Comparison of ENCODE assay signal across 10 mouse cellular contexts in genomic region chr12:109948434-109948984, GRCm38 (mm10).
DNase-seq lines count a peak whose midpoint lies in the region; ATAC-seq lines count a peak whose summit lies in the region.
"Had no signal": no experiment of that assay in that cellular context is flagged by ENCODE, and none has a peak within 500 bp of the region (broad histone marks: within the 10 kb centered on the region; RNA-seq: fewer than 3 reads in every experiment).

No protein-coding gene starts in this region.

- no peak overlapping the region for H3K4me3 ChIP-seq in heart, embryonic 10.5 days
- no peak overlapping the region for H3K4me3 ChIP-seq in hindbrain, embryonic 13.5 days
- H3K4me3 ChIP-seq in midbrain, embryonic 14.5 days (replicated peaks; ENCODE audit: low read depth, low read length), result no peak overlapping the region
- H3K4me3 ChIP-seq: myocyte had no signal

- peak overlapping the region; percentile 56 for H3K27ac ChIP-seq in heart, embryonic 10.5 days
- peak overlapping the region; percentile 71 for H3K27ac ChIP-seq in hindbrain, embryonic 13.5 days
- peak overlapping the region; percentile 74 for H3K27ac ChIP-seq in midbrain, embryonic 14.5 days (replicated peaks; ENCODE audit: low read depth, low read length)

- H3K4me1 ChIP-seq in heart, embryonic 10.5 days, result peaks cover 45% of the 10 kb centered on the region
- peaks cover 34% of the 10 kb centered on the region for H3K4me1 ChIP-seq in hindbrain, embryonic 13.5 days (replicated peaks)
- peaks cover 15% of the 10 kb centered on the region for H3K4me1 ChIP-seq in midbrain, embryonic 14.5 days (ENCODE audit: control insufficient read depth, insufficient read depth, low read length)

- no peak overlapping the region for H3K4me2 ChIP-seq in hindbrain, embryonic 13.5 days
- H3K4me2 ChIP-seq in midbrain, embryonic 14.5 days (ENCODE audit: low read length), result no peak overlapping the region

- H3K36me3 ChIP-seq in heart, embryonic 10.5 days, result no peaks in the 10 kb centered on the region
- H3K36me3 ChIP-seq in hindbrain, embryonic 13.5 days, result no peaks in the 10 kb centered on the region
- H3K36me3 ChIP-seq in midbrain, embryonic 14.5 days (ENCODE audit: control insufficient read depth, insufficient read depth, low read length), result no peaks in the 10 kb centered on the region

- H3K9me3 ChIP-seq in heart, embryonic 10.5 days, result no peaks in the 10 kb centered on the region
- H3K9me3 ChIP-seq in hindbrain, embryonic 13.5 days, result no peaks in the 10 kb centered on the region
- H3K9me3 ChIP-seq in midbrain, embryonic 14.5 days (ENCODE audit: control insufficient read depth, low read length), result no peaks in the 10 kb centered on the region

- DNase-seq in heart, embryonic 10.5 days (ENCODE audit: low spot score), result no peak
- no peak for DNase-seq in heart, adult 8-10 months (ENCODE audit: low spot score)
- peak; percentile 75 for DNase-seq in embryo, embryonic 9.5 days (ENCODE audit: extremely low spot score)
- DNase-seq in midbrain, embryonic 14.5 days, result peak; percentile 70
- no peak for DNase-seq in heart, postnatal 36 days
- no peak for DNase-seq in adrenal gland, postnatal 25 days
- no peak for DNase-seq in heart, postnatal 14 days
- DNase-seq: kidney, adult 2 months had no signal

- ATAC-seq in hindbrain, embryonic 13.5 days (ENCODE audit: low FRiP score), result peak; percentile 72
- ATAC-seq in midbrain, embryonic 14.5 days (ENCODE audit: low FRiP score, low TSS enrichment), result peak; percentile 84

- peaks cover 33% of the 10 kb centered on the region for H3K27me3 ChIP-seq in heart, embryonic 10.5 days (ENCODE audit: insufficient read depth, poor library complexity, severe bottlenecking)
- peaks cover 16% of the 10 kb centered on the region for H3K27me3 ChIP-seq in hindbrain, embryonic 13.5 days
- H3K27me3 ChIP-seq in midbrain, embryonic 14.5 days (ENCODE audit: control insufficient read depth, insufficient read depth, low read length), result no peaks in the 10 kb centered on the region

- no peak overlapping the region for H3K9ac ChIP-seq in hindbrain, embryonic 13.5 days
- no peak overlapping the region for H3K9ac ChIP-seq in midbrain, embryonic 14.5 days (replicated peaks; ENCODE audit: low read length)

- intact Hi-C loops in heart, postnatal 36 days (cut with DNase I), result no loop called here
- intact Hi-C loops in heart, postnatal 14 days (cut with DNase I), result no loop called here

- WGBS in heart, embryonic 10.5 days, result 33% methylated on average over 16 of the region's 16 CpGs
- WGBS in hindbrain, embryonic 13.5 days, result 11% methylated on average over 16 of the region's 16 CpGs
- 5% methylated on average over 16 of the region's 16 CpGs for WGBS in midbrain, embryonic 14.5 days

Comparison
In these comparisons a context has a peak if more than half of its experiments do, and no peak if none do; other contexts are left out.
1. DNase-seq: peak in embryo, embryonic 9.5 days (single experiment) and midbrain, embryonic 14.5 days (single experiment); none in heart, embryonic 10.5 days (single experiment), heart, adult 8-10 months (single experiment), heart, postnatal 36 days (0 of 2), adrenal gland, postnatal 25 days (single experiment) and heart, postnatal 14 days (0 of 2).
2. Peak in every context shown above with its lines, with median percentiles within 50 percentile points of each other: H3K27ac ChIP-seq.